Mouse (Mus musculus) neural tube, embryonic 12.5 days (tissue): ENCODE data around the gene Gm20721. TPM values are rescaled to one million over a fixed set of nuclear protein-coding genes. Genes with fewer than 3 reads are reported as not detected.

Source experiments
- polyA plus RNA-seq: library from polyadenylated mRNA; unstranded; fragments of >200 nt; fragmentation: Nextera tagmentation; extraction: Ambion mirVana; gene quantifications from 2 replicates; pipeline ENCODE4 v1.2.1, GENCODE M21; 2016

The Gm20721 gene
- polyA plus RNA-seq, 1 experiment from 2014 or later: 20.7 TPM

Other genes with a start within 250 kb of the Gm20721 start
- 29.1 and 30.1 TPM in 2 replicates for gene Npepl1, start 236.4 kb downstream of the Gm20721 start, polyA plus RNA-seq
- gene Gnas, start 62.4 kb downstream of the Gm20721 start, polyA plus RNA-seq: 1,608 and 1,653 TPM in 2 replicates
- gene Nelfcd, start 69.1 kb upstream of the Gm20721 start, polyA plus RNA-seq: 138 and 140 TPM in 2 replicates
- 91.0 and 92.6 TPM in 2 replicates for gene Ctsz, start 92.3 kb upstream of the Gm20721 start, polyA plus RNA-seq
- 2.7 and 3.4 TPM in 2 replicates for gene Tubb1, start 104.0 kb upstream of the Gm20721 start, polyA plus RNA-seq
- gene Atp5e, start 117.4 kb upstream of the Gm20721 start, polyA plus RNA-seq: 772 and 808 TPM in 2 replicates
- 99.7 and 102 TPM in 2 replicates for gene Prelid3b, start 126.4 kb upstream of the Gm20721 start, polyA plus RNA-seq